Mouse (Mus musculus): ENCODE data around the gene Qsox1. TPM values are rescaled to one million over a fixed set of nuclear protein-coding genes. Genes with fewer than 3 reads are reported as not detected.

Qsox1 gene
- polyA plus RNA-seq, 1 experiment = 70.3 TPM

GRCm38 (mm10) chr1:155750517-155751178, 62.0 kb downstream of the Qsox1 start:
- H3K4me3 ChIP-seq (ENCODE audit: insufficient read depth, poor library complexity, severe bottlenecking) = no peak overlapping the region
- no peak for TF ChIP-seq MYOG (IDR thresholded peaks at IDR 0.05; ENCODE audit: control insufficient read depth, extremely low read depth, insufficient read length)
- TF ChIP-seq MYOD1 (IDR thresholded peaks at IDR 0.05; ENCODE audit: control insufficient read depth, insufficient read length, low read depth) = no peak
- no peak for TF ChIP-seq FOSL1 (IDR thresholded peaks at IDR 0.05; ENCODE audit: insufficient read depth, low read length, poor library complexity, severe bottlenecking)
- no peak for TF ChIP-seq CTCF (IDR thresholded peaks at IDR 0.05; ENCODE audit: control insufficient read depth, insufficient read depth, insufficient read length)
- TF ChIP-seq MAX (IDR thresholded peaks at IDR 0.05) = no peak
- TF ChIP-seq CEBPB (IDR thresholded peaks at IDR 0.05; ENCODE audit: low read depth) = no peak
- no peak for TF ChIP-seq USF1 (IDR thresholded peaks at IDR 0.05; ENCODE audit: low read depth)
- no peaks in the 10 kb centered on the region for H3K79me3 ChIP-seq (ENCODE audit: low read depth)
- H3K79me2 ChIP-seq (ENCODE audit: control insufficient read depth, insufficient read depth) = no peaks in the 10 kb centered on the region
- H3K36me3 ChIP-seq (ENCODE audit: control insufficient read depth, insufficient read depth) = no peaks in the 10 kb centered on the region
- H3K27me3 ChIP-seq (ENCODE audit: control insufficient read depth, insufficient read depth, insufficient read length) = peaks cover 53% of the 10 kb centered on the region
- no peak overlapping the region for H3ac ChIP-seq (ENCODE audit: control insufficient read depth, insufficient read length, low read depth)

GRCm38 (mm10) chr1:155747911-155748310, 64.8 kb downstream of the Qsox1 start:
- Histone ChIP-seq H3K4me3 (ENCODE audit: insufficient read depth, poor library complexity, severe bottlenecking) (no peak overlapping the region), H3K79me2 (ENCODE audit: control insufficient read depth, insufficient read depth) (no peaks in the 10 kb centered on the region), H3ac (ENCODE audit: control insufficient read depth, insufficient read length, low read depth) (no peak overlapping the region), H3K36me3 (ENCODE audit: control insufficient read depth, insufficient read depth) (no peaks in the 10 kb centered on the region), H3K27me3 (ENCODE audit: control insufficient read depth, insufficient read depth, insufficient read length) (peaks cover 51% of the 10 kb centered on the region), H3K79me3 (ENCODE audit: low read depth) (no peaks in the 10 kb centered on the region)
- TF ChIP-seq CTCF (IDR thresholded peaks at IDR 0.05; ENCODE audit: control insufficient read depth, insufficient read depth, insufficient read length) = no peak
- no peak for TF ChIP-seq FOSL1 (IDR thresholded peaks at IDR 0.05; ENCODE audit: insufficient read depth, low read length, poor library complexity, severe bottlenecking)
- TF ChIP-seq USF1 (IDR thresholded peaks at IDR 0.05; ENCODE audit: low read depth) = no peak
- TF ChIP-seq CEBPB (IDR thresholded peaks at IDR 0.05; ENCODE audit: low read depth) = no peak
- TF ChIP-seq MYOG (IDR thresholded peaks at IDR 0.05; ENCODE audit: control insufficient read depth, extremely low read depth, insufficient read length) = no peak
- no peak for TF ChIP-seq MYOD1 (IDR thresholded peaks at IDR 0.05; ENCODE audit: control insufficient read depth, insufficient read length, low read depth)
- no peak for TF ChIP-seq MAX (IDR thresholded peaks at IDR 0.05)

- H3K4me3 ChIP-seq (ENCODE audit: insufficient read depth, poor library complexity, severe bottlenecking) = no peak overlapping the region
- no peaks in the 10 kb centered on the region for H3K36me3 ChIP-seq (ENCODE audit: control insufficient read depth, insufficient read depth)
- peaks cover 58% of the 10 kb centered on the region for H3K27me3 ChIP-seq (ENCODE audit: control insufficient read depth, insufficient read depth, insufficient read length)
- no peak for TF ChIP-seq CEBPB (IDR thresholded peaks at IDR 0.05; ENCODE audit: low read depth)
- TF ChIP-seq USF1 (IDR thresholded peaks at IDR 0.05; ENCODE audit: low read depth) = no peak
- TF ChIP-seq MYOD1 (IDR thresholded peaks at IDR 0.05; ENCODE audit: control insufficient read depth, insufficient read length, low read depth) = no peak
- TF ChIP-seq CTCF (IDR thresholded peaks at IDR 0.05; ENCODE audit: control insufficient read depth, insufficient read depth, insufficient read length) = no peak
- no peak for TF ChIP-seq MYOG (IDR thresholded peaks at IDR 0.05; ENCODE audit: control insufficient read depth, extremely low read depth, insufficient read length)
- TF ChIP-seq FOSL1 (IDR thresholded peaks at IDR 0.05; ENCODE audit: insufficient read depth, low read length, poor library complexity, severe bottlenecking) = no peak
- no peak for TF ChIP-seq MAX (IDR thresholded peaks at IDR 0.05)
- H3ac ChIP-seq (ENCODE audit: control insufficient read depth, insufficient read length, low read depth) = no peak overlapping the region
- H3K79me3 ChIP-seq (ENCODE audit: low read depth) = no peaks in the 10 kb centered on the region
- no peaks in the 10 kb centered on the region for H3K79me2 ChIP-seq (ENCODE audit: control insufficient read depth, insufficient read depth)
Observed at GRCm38 (mm10) chr1:155747011-155747410, 65.7 kb downstream of the Qsox1 start.

- TF ChIP-seq USF1 (IDR thresholded peaks at IDR 0.05; ENCODE audit: low read depth) = no peak
- Histone ChIP-seq H3K4me3 (ENCODE audit: insufficient read depth, poor library complexity, severe bottlenecking) (peak overlapping the region; percentile 11), H3ac (ENCODE audit: control insufficient read depth, insufficient read length, low read depth) (peak overlapping the region; percentile 48), H3K79me3 (ENCODE audit: low read depth) (no peaks in the 10 kb centered on the region), H3K27me3 (ENCODE audit: control insufficient read depth, insufficient read depth, insufficient read length) (peaks cover 66% of the 10 kb centered on the region), H3K36me3 (ENCODE audit: control insufficient read depth, insufficient read depth) (no peaks in the 10 kb centered on the region), H3K79me2 (ENCODE audit: control insufficient read depth, insufficient read depth) (no peaks in the 10 kb centered on the region)
Observed at GRCm38 (mm10) chr1:155742411-155743363, 70.0 kb downstream of the Qsox1 start.

DNA sequence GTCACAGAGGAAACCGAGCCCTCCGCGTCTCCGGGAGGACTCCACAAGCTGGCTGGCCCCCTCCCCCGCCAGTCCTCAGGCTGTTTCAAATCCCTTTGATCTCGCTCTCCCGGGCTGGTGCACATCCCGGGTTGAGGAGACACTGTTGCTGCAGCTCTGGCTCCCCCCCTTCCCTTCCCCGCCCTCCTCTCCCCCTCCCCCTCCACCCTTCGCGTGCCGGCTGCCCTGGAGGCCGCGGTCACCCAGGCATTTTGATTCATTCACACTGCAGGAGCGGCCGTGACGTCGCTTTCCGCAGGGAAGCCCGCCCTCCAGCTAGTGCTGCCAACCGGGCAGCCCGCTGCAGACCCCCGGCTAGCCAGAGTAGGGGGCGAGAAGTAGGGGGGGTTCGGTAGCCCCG, 70.7 kb downstream of the Qsox1 start:
- Histone ChIP-seq H3K36me3 (ENCODE audit: control insufficient read depth, insufficient read depth) (no peaks in the 10 kb centered on the region), H3K4me3 (ENCODE audit: insufficient read depth, poor library complexity, severe bottlenecking) (peak overlapping the region; percentile 11), H3K79me3 (ENCODE audit: low read depth) (no peaks in the 10 kb centered on the region), H3K27me3 (ENCODE audit: control insufficient read depth, insufficient read depth, insufficient read length) (peaks cover 69% of the 10 kb centered on the region), H3K79me2 (ENCODE audit: control insufficient read depth, insufficient read depth) (no peaks in the 10 kb centered on the region), H3ac (ENCODE audit: control insufficient read depth, insufficient read length, low read depth) (peak overlapping the region; percentile 48)
- TF ChIP-seq FOSL1 (IDR thresholded peaks at IDR 0.05; ENCODE audit: insufficient read depth, low read length, poor library complexity, severe bottlenecking) = no peak
- no peak for TF ChIP-seq MAX (IDR thresholded peaks at IDR 0.05)
- TF ChIP-seq MYOG (IDR thresholded peaks at IDR 0.05; ENCODE audit: control insufficient read depth, extremely low read depth, insufficient read length) = no peak
- TF ChIP-seq MYOD1 (IDR thresholded peaks at IDR 0.05; ENCODE audit: control insufficient read depth, insufficient read length, low read depth) = no peak
- no peak for TF ChIP-seq USF1 (IDR thresholded peaks at IDR 0.05; ENCODE audit: low read depth)
- no peak for TF ChIP-seq CEBPB (IDR thresholded peaks at IDR 0.05; ENCODE audit: low read depth)
- no peak for TF ChIP-seq CTCF (IDR thresholded peaks at IDR 0.05; ENCODE audit: control insufficient read depth, insufficient read depth, insufficient read length)
